Mouse (Mus musculus) kidney, adult 10 weeks (tissue): ENCODE results near the gene Gm29644. TPM values are rescaled to one million over a fixed set of nuclear protein-coding genes. Genes with fewer than 3 reads are reported as not detected.

ENCODE experiments used
- polyA plus RNA-seq: library from polyadenylated mRNA; stranded (reverse); fragments of 350-450 nt; fragmentation: Illumina TruSeq; extraction: RNeasy Lipid Tissue Mini Kit (QIAGEN cat#74804); gene quantifications from one replicate; pipeline ENCODE4 v1.2.3, GENCODE M21; 2014; ENCODE audit warnings: low read depth, low replicate concordance

The Gm29644 gene
- polyA plus RNA-seq, result not detected

DNA sequence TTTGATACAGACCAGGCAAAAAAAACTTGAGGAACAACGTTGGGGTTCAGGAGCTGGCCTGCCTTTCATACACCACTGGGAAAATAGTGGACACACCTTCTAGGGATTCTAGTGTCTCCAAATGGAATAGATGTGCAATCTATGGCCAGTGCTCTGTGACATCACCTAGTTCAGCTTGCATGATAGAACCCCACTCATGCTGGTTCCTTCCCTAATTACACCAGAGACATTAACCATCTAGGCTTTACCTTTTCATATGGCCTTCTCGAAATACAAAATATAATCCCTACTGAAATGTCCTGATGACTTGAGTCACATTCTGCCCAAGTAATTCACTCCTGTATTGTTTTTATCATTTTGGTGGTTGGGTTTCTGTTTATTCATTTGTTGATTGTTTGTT lies at the start of gene Gm29644, which contains the start of gene Gm29423:
Gene Gm29644 (minus strand): TSS at position 157 of the 400 bp plus-strand sequence.
Gene Gm29423 (minus strand): TSS at position 101 of the 400 bp plus-strand sequence.

GRCm38 (mm10) chrY:70273542-70273941 lies 29.6 kb downstream of the Gm29644 start, which contains the start of gene Gm21118:
TSS of gene Gm21118 (minus strand) at chrY:70273642.

Other genes starting within 250 kb of the Gm29644 start
- not detected for gene Gm21118, start 29.7 kb downstream of the Gm29644 start, polyA plus RNA-seq
- gene Gm29423, start 56 bp downstream of the Gm29644 start, polyA plus RNA-seq, result not detected
- not detected for gene Gm20888, start 138.5 kb upstream of the Gm29644 start, polyA plus RNA-seq